Mouse (Mus musculus) midbrain, postnatal 0 days (tissue): ENCODE data around the gene Spag7. TPM values are rescaled to one million over a fixed set of nuclear protein-coding genes. Genes with fewer than 3 reads are reported as not detected.

Experiments used
- ATAC-seq: fragments of 200-750 bp; cut with Nextera tagmentation; 2 replicates; pipeline ENCODE4 v1.8.0; 2017; ENCODE audit warnings: moderate number of reproducible peaks, mild to moderate bottlenecking, moderate TSS enrichment, moderate library complexity; ENCODE audit not compliant: low FRiP score
- DNase-seq: peaks from one replicate; pipeline ENCODE4 v3.0.0-alpha.2; 2015; ENCODE audit warnings: low spot score
- H3K27ac ChIP-seq: fragments of 300-500 bp; sonication (generic); 2 replicates; pipeline ENCODE4 v1.5.1; 2014; ENCODE audit warnings: low read depth, mild to moderate bottlenecking, low read length, mixed read lengths
- H3K27me3 ChIP-seq: fragments of 300-500 bp; sonication (generic); 2 replicates; pipeline ENCODE4 v1.6.1; 2014; ENCODE audit warnings: low read length, control low read depth, mixed read lengths; ENCODE audit not compliant: insufficient read depth
- H3K36me3 ChIP-seq: fragments of 300-500 bp; sonication (generic); 2 replicates; pipeline ENCODE4 v1.6.1; 2014; ENCODE audit warnings: low read length, control low read depth, mixed read lengths; ENCODE audit not compliant: insufficient read depth
- H3K4me1 ChIP-seq: fragments of 300-500 bp; sonication (generic); 2 replicates; pipeline ENCODE4 v1.6.1; 2014; ENCODE audit warnings: mild to moderate bottlenecking, control low read depth, antibody characterized with exemption, low read length, mixed read lengths; ENCODE audit not compliant: insufficient read depth
- H3K4me2 ChIP-seq: fragments of 300-500 bp; sonication (generic); 2 replicates; pipeline ENCODE4 v1.6.1; 2014; ENCODE audit warnings: low read depth, mild to moderate bottlenecking, low read length, mixed read lengths; ENCODE audit not compliant: poor library complexity, severe bottlenecking
- H3K4me3 ChIP-seq: fragments of 300-500 bp; sonication (generic); 2 replicates; pipeline ENCODE4 v1.5.1; 2014; ENCODE audit warnings: low read depth, mild to moderate bottlenecking, low read length, moderate library complexity
- H3K9ac ChIP-seq: fragments of 300-500 bp; sonication (generic); replicated peaks from 2 replicates; pipeline ENCODE4 v1.6.1; 2014; ENCODE audit warnings: mild to moderate bottlenecking, low read length, moderate library complexity, mixed read lengths; ENCODE audit not compliant: poor library complexity, severe bottlenecking
- H3K9me3 ChIP-seq: fragments of 300-500 bp; sonication (generic); 2 replicates; pipeline ENCODE4 v1.6.1; 2016; ENCODE audit warnings: low read length, control low read depth
- CTCF ChIP-seq: IDR thresholded peaks from 2 replicates; pipeline ENCODE4 v1.5.1; 2016; ENCODE audit warnings: antibody characterized with exemption, mild to moderate bottlenecking
- whole genome bisulfite sequencing: fragments of 180-500 bp; shearing (Covaris S2); extraction: QIAGEN DNeasy Blood & Tissue Kit; methylation state at CpG from one replicate; pipeline ENCODE4 v1.1.7; 2014; 5-methylcytosine and 5-hydroxymethylcytosine counted together
- polyA plus RNA-seq: library from polyadenylated mRNA; unstranded; fragments of >200 nt; fragmentation: Nextera tagmentation; extraction: Ambion mirVana; gene quantifications from 2 replicates; pipeline ENCODE4 v1.2.1, GENCODE M21; 2015
- total RNA-seq: library from RNA; depleted of rRNA; stranded (reverse); fragments of >200 nt; gene quantifications from 2 replicates; pipeline ENCODE4 v1.2.3, GENCODE M21; 2014

The Spag7 gene
- total and polyA plus RNA-seq, 2 experiments from 2014 or later: 41.9 to 131 TPM

DNA sequence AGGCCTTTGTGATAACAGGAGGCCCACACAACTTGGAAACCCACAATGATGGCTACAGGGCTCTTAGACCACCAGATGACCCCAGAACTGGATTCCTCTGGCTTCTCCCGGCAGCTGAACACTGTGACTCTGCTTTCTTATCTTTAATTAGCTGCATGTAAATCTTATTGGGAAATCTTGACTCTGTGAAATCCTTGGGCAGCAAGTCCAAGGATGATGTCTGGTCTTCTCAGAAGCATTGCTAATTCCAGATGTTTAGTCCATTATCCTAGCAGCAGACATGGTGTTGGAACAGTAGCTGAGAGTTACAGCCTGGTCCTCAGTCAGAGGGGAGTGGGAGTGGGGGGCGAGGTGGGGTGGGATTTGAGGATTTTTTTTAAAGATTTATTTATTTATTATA is 40.8 kb downstream of the Spag7 start:
- TF ChIP-seq CTCF: no peak

GRCm38 (mm10) chr11:70626877-70627276 is 42.3 kb downstream of the Spag7 start:
- Histone ChIP-seq H3K4me1 (no peaks in the 10 kb centered on the region), H3K27me3 (no peaks in the 10 kb centered on the region), H3K36me3 (no peaks in the 10 kb centered on the region), H3K27ac (no peak overlapping the region), H3K9ac (no peak overlapping the region), H3K9me3 (no peaks in the 10 kb centered on the region), H3K4me2 (no peak overlapping the region), H3K4me3 (no peak overlapping the region)
- no peak for TF ChIP-seq CTCF
- 79% methylated on average over 4 of the region's 4 CpGs for WGBS
- no peak for ATAC-seq
- DNase-seq: no peak

More for the DNA sequence above, 40.8 kb downstream of the Spag7 start:
- DNase-seq (no peak), ATAC-seq (no peak)
- no peak overlapping the region for H3K27ac ChIP-seq
- 65% methylated on average over 2 of the region's 2 CpGs for WGBS
- no peak overlapping the region for H3K4me3 ChIP-seq
- no peaks in the 10 kb centered on the region for H3K36me3 ChIP-seq
- no peaks in the 10 kb centered on the region for H3K9me3 ChIP-seq
- H3K4me2 ChIP-seq: no peak overlapping the region
- H3K4me1 ChIP-seq: no peaks in the 10 kb centered on the region
- H3K27me3 ChIP-seq: no peaks in the 10 kb centered on the region
- no peak overlapping the region for H3K9ac ChIP-seq

DNA sequence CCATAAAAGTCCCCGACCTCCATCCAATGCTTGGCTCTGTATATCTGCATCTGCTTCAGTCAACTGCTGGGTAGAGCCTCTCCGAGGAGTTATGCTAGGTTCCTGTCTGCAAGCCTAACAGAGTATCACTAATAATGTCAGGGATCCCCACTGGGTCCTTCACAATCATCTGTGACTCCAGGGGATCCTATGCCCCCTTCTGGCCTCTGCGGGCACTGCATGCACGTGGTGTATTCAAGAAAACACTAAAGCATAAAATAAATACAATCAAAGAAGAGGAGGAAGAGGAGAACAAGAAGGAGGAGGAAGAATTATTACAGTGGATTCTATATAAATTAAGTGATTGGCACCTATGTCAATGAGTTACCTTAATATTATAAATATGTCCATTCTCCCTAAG is 43.7 kb downstream of the Spag7 start:
- peak; percentile 40 for DNase-seq
- no peaks in the 10 kb centered on the region for H3K36me3 ChIP-seq
- H3K9me3 ChIP-seq: no peaks in the 10 kb centered on the region
- no peaks in the 10 kb centered on the region for H3K4me1 ChIP-seq
- H3K9ac ChIP-seq: no peak overlapping the region
- TF ChIP-seq CTCF: peak; percentile 75
- H3K27ac ChIP-seq: no peak overlapping the region
- no peak overlapping the region for H3K4me2 ChIP-seq
- 47% methylated on average over 4 of the region's 4 CpGs for WGBS
- H3K4me3 ChIP-seq: no peak overlapping the region
- no peaks in the 10 kb centered on the region for H3K27me3 ChIP-seq
- ATAC-seq: no peak

- TF ChIP-seq CTCF: peak; percentile 47
- H3K9ac ChIP-seq: no peak overlapping the region
- WGBS: 83% methylated on average over 10 of the region's 10 CpGs
Measured at GRCm38 (mm10) chr11:70623053-70623742, 46.0 kb downstream of the Spag7 start.

GRCm38 (mm10) chr11:70621972-70622814 is 47.0 kb downstream of the Spag7 start:
- no peak overlapping the region for H3K4me2 ChIP-seq
- ATAC-seq (no peak), DNase-seq (no peak)
- no peaks in the 10 kb centered on the region for H3K4me1 ChIP-seq
- H3K9ac ChIP-seq: no peak overlapping the region
- no peak overlapping the region for H3K4me3 ChIP-seq
- TF ChIP-seq CTCF: no peak
- WGBS: 41% methylated on average over 7 of the region's 7 CpGs
- H3K27me3 ChIP-seq: no peaks in the 10 kb centered on the region
- H3K9me3 ChIP-seq: no peaks in the 10 kb centered on the region
- H3K36me3 ChIP-seq: no peaks in the 10 kb centered on the region
- H3K27ac ChIP-seq: no peak overlapping the region

More at GRCm38 (mm10) chr11:70623053-70623742, 46.0 kb downstream of the Spag7 start:
- Histone ChIP-seq H3K4me3 (no peak overlapping the region), H3K36me3 (no peaks in the 10 kb centered on the region), H3K27ac (no peak overlapping the region), H3K27me3 (no peaks in the 10 kb centered on the region), H3K9me3 (no peaks in the 10 kb centered on the region), H3K4me2 (no peak overlapping the region), H3K4me1 (no peaks in the 10 kb centered on the region)
- DNase-seq (no peak), ATAC-seq (no peak)

GRCm38 (mm10) chr11:70619101-70619500 is 50.1 kb downstream of the Spag7 start, which contains the start of gene Chrne:
Gene Chrne, minus strand, starts transcription at chr11:70619216.
- H3K9ac ChIP-seq: no peak within 1 kb of the TSS
- H3K4me1 ChIP-seq: no peaks in the 10 kb centered on the region
- no peak within 1 kb of the TSS for H3K4me2 ChIP-seq
- H3K27me3 ChIP-seq: no peaks in the 10 kb centered on the region
- ATAC-seq: no peak
- H3K27ac ChIP-seq: no peak within 1 kb of the TSS
- no peak for TF ChIP-seq CTCF
- H3K9me3 ChIP-seq: no peaks in the 10 kb centered on the region
- H3K36me3 ChIP-seq: no peaks in the 10 kb centered on the region
- no peak for DNase-seq
- 29% methylated on average over 1 of the region's 1 CpGs for WGBS
- no peak within 1 kb of the TSS for H3K4me3 ChIP-seq
